In genomic region chr17:88031755-88032154, GRCm38 (mm10) we compare ENCODE assay signal across 1 mouse cellular context.
TF ChIP-seq lines count a peak whose summit lies in the region.

No protein-coding gene starts in this region.

TF ChIP-seq in MEL, 35 proteins besides CTCF, POLR2A, EP300 and RAD21 (continued from another document):
- TF ChIP-seq RCOR1 (IDR thresholded peaks at IDR 0.05; ENCODE audit: low read depth, low read length) (peak; percentile 53), TAL1 (IDR thresholded peaks at IDR 0.05; ENCODE audit: low read length) (peak; percentile 76), TBP (IDR thresholded peaks at IDR 0.05; ENCODE audit: low read depth, low read length) (0 out of 2 replicates have a peak, but pooled peaks have one; percentile 22), GABPA (IDR thresholded peaks at IDR 0.05; ENCODE audit: low read depth, low read length) (no peak), UBTF (IDR thresholded peaks at IDR 0.05; ENCODE audit: borderline replicate concordance, insufficient read depth, low read depth, low read length) (no peak), CHD2 (IDR thresholded peaks at IDR 0.05; ENCODE audit: low read length) (no peak), GATA1 (IDR thresholded peaks at IDR 0.05; ENCODE audit: low read depth, low read length) (peak; percentile 87), TCF12 (IDR thresholded peaks at IDR 0.05; ENCODE audit: low read depth, low read length) (peak; percentile 57), ETS1 (IDR thresholded peaks at IDR 0.05; ENCODE audit: low read depth, low read length) (peak; percentile 50; the same call in 1 of the 2 replicates), SIN3A (IDR thresholded peaks at IDR 0.05; ENCODE audit: low read length) (peak; percentile 37)
